Mouse (Mus musculus) v-Abl transformed pro-B cells (cell line): ENCODE measurements at regions not wholly inside any gene's neighbourhood (a gene's known extent, or its start where the extent isn't known, plus 50 kb on each side); places are given as distances from the start of the nearest gene placed in this dataset.
"Not testable (repeated sequence)": the region's sequence is repeated elsewhere in the genome, so short reads cannot be mapped to it uniquely, and the experiment has no call there.

Experiments
- in situ Hi-C, 2 experiments: fragments of 400-800 bp; cut with MboI; formaldehyde crosslinking; loops; one replicate each; pipeline ENCODE4 v1.15.1; 2025; ENCODE audit not compliant: unreplicated experiment in 2 of 2

GRCm38 (mm10) chr7:39716340-39717150 is 199.0 kb downstream of the Zfp619 start:
- in situ Hi-C loops = no loop called here

DNA sequence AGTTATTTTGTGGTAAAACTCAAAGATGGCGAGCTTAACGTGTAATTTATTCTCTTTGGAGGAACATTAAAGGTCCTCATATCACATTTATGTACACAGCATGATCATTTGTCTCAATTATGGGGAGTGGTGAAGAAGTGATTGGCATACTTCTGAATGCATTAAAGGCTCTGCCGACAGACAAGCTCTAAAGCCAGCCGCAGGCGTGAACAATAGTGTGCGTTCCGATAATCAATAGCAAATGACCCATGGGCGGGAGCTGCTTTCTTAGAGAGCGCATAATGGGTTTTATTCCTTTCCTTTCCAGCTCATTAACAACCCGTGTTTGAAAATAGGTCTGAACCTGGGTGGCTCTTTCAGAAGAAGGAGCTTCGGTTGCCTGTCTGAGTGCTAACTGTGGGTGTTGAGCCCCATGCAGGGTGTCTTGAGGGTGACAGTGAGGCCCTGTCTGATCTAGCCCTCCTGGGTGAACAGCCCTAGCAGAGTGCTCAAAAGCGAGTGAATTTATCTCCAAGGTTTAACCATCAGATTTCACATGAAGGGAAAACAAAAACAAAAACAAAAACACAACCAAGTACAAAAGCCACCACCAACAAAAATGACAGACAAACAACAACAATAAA is 210.5 kb downstream of the Zfp619 start:
- in situ Hi-C loops = no loop called here

- in situ Hi-C loops = no loop called here
Measured at GRCm38 (mm10) chr7:39728930-39729329, 211.4 kb downstream of the Zfp619 start.

DNA sequence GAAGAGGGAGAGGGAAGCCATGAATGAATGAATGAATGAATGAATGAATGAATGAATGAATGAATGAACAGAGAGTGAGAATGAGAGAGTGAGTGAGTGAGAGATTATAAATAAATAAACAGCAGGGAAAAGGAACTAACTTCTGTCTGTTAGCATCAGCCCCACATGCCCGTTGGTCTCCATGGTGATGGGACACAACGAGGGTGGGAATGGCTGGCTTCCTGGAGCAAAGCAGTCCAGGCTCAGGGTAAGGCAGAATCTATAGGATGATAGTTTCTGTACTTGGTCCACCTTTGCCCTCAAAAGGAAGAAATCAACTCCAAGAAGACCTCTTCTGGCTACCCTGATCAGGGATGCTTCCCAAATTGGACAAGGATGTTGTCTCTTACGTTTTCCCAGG is 212.2 kb downstream of the Zfp619 start:
- in situ Hi-C loops = no loop called here

- in situ Hi-C loops = no loop called here
Measured at GRCm38 (mm10) chr7:39732790-39733189, 215.2 kb downstream of the Zfp619 start.

- in situ Hi-C loops = not testable (repeated sequence)
Measured at GRCm38 (mm10) chr7:39748395-39748794, 230.8 kb downstream of the Zfp619 start.

GRCm38 (mm10) chr7:39750448-39750847 is 232.9 kb downstream of the Zfp619 start:
- in situ Hi-C loops = no loop called here

- in situ Hi-C loops = no loop called here
Measured at GRCm38 (mm10) chr7:39764366-39764765, 246.8 kb downstream of the Zfp619 start.

DNA sequence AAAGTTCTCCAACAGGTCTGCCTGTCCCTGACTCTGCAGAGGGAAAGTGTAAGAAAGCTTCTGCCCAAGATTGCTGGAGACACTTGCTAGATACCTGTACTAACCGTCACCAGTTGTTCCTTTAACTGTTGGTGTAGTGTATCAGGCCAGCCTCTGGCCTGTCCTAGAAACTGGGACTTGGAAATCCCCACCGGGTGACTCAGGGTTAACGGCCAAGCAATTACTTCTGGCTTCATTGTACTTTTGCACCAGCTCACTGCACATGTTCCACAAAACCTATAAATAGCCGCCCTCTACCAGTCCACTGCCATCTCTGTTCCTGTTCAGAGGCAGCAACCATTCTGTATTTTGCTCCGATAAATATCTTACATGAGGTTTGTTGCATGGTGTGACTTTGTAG is 247.5 kb downstream of the Zfp619 start:
- in situ Hi-C loops = no loop called here

GRCm38 (mm10) chr7:39773291-39773690 is 255.7 kb downstream of the Zfp619 start:
- in situ Hi-C loops = no loop called here

- in situ Hi-C loops = loop anchor here in 1 of 2 experiments (10.0 kb wide), 1 partner anchor 55 kb away; no protein-coding TSS in a partner anchor
Measured at GRCm38 (mm10) chr7:39789321-39789720, 271.8 kb downstream of the Zfp619 start.

DNA sequence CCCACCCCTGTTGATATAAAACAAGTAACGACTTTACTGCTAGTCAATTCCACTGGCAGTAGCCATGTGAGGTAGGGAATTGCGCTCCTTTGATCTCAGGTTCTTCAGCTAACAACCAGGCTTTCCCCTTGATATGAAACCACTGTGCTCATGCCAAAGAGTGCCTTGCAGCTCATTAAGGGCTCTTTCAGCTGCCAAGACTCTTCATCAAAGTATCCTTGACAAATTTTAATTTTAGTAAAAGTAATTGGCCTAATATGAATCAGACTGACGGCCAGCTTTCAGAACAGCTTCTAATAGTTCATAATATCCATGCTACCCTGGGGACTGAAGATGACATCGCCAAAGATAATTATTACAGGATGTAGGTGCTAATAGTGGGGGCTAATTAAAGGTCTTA is 272.3 kb downstream of the Zfp619 start:
- in situ Hi-C loops = loop anchor here in 1 of 2 experiments (10.0 kb wide), 1 partner anchor 55 kb away; no protein-coding TSS in a partner anchor

DNA sequence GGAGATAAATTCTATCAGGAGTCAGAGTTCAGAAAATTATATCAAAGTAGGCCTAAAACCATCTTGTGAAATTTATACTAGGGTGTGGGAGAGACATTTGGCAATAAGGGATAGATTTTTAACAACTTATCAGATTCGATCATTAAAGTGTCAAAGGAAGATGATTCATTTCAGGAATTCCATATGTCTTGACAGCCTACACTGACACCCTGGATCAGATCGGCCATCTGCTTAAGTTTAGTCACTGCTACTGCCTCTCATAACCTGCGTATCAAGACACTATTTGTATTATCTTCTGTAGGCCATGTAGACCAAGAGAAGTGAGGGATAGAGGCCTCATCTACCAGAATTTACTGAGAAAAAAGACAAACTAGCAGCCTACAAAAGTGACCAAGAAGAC is 277.2 kb downstream of the Zfp619 start:
- in situ Hi-C loops = no loop called here

DNA sequence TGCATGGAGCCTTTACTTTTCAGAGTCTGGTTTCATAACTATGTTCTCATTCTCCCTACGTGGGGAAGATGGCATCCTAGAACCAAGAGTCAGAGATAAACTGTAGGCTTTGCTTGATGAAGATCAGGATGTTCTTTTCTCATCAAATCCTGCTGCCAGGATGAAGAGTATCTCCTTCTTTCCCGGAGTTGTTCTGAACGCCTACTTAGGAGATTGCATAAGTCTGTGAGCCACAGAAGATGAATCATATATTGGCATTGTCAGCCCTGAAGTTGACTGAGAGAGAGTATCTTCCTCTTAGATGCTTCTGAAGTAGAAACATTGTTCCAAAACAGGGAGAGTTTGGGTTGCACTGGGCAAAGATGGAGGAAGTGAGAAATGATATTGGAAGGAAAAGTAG is 286.7 kb downstream of the Zfp619 start:
- in situ Hi-C loops = no loop called here

- in situ Hi-C loops = no loop called here
Measured at GRCm38 (mm10) chr7:39818036-39818435, 300.5 kb downstream of the Zfp619 start.

DNA sequence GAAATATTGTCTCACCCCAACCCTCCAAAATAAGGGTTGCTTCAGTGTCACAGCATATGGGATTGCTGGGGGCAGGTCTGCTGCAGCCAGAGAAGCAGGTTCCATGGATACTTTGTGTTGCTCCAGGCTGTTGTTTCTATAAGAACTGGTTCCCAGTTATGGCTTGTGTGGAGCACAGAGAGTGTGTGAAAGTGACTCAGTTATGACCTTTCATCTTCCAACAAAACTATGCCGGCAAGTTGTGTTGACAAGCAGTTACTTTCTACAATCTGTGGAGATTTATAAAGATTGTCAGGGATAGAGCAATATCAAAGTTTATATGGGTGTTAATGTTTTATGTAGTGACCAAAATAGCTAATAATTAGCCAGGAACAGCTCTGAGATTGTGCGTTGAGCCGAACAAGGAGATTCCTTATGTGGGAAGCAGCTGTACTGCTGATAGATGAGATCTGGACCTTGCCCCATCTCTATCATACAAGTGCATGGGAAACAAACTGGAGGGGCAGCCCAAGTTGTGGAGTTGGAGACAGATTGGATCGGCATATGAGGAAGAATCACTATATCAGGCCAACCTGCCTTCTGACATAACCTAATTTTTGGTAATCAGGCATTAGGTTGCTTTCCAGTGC is 305.1 kb downstream of the Zfp619 start:
- in situ Hi-C loops = no loop called here

- in situ Hi-C loops = no loop called here
Measured at GRCm38 (mm10) chr7:39828378-39828777, 310.8 kb downstream of the Zfp619 start.

- in situ Hi-C loops = no loop called here
Measured at GRCm38 (mm10) chr7:39830831-39831230, 313.3 kb downstream of the Zfp619 start.

DNA sequence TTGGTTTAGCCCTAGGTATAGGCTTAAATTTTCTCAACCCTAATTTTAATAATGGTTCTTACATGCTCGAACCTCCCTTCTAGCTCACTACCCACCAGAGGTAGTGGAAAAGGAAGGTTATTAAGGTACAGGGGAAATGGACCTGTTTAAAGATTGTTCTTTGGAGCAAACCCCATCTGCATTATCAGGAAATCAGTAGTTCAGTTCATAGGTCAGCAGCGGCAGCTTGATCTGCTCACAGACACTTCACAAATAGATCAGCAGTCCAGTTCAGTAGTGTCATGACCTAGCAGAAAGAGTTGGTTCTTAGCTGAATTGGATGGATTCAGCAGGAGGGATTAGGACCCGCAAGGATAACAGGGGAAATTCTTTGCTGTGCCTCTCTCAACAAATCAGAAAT is 324.4 kb downstream of the Zfp619 start:
- in situ Hi-C loops = loop anchor here in 1 of 2 experiments (10.0 kb wide), 1 partner anchor 57 kb away; no protein-coding TSS in a partner anchor

DNA sequence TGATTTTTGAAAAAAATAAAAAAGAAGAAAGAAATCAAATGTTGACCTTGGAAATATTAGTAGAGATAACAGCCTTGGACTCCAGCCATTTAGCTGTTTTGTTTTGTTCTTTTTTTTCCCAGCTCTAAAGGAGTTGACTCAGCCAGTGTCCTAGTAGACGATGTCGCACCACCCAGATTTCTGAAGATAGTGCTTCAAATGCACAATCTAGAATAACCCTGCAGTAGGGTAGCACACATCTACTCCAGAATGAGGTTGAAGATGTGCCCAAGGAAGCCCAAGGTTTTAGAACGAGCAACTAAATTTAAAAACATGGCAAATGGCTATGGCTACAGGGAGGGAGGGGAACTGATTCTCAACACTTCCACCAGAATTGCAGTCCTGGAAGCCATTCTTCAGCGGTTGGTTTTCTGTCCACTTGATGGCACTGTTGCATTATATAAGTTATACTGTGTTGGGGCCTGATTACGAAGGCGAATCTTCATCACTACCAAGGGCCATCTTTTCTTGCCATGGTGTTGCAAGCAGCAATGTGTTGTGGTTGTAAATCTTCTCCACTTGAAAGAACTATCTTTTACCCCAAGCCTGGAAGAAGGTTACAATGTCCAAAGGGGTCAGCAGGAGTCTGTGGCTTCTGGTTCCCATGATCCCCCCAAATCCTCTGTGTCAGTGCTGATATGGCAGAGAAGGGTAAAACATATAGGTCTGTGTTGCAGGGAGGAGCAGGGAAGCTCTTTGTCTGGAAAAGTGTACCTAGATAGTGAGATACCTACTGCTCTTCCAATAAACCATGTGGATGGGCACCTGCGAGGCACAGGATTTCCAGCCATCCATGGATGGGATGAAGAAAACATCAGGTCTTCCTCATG is 330.6 kb downstream of the Zfp619 start:
- in situ Hi-C loops = loop anchor here in 1 of 2 experiments (10.0 kb wide), 1 partner anchor 63 kb away; no protein-coding TSS in a partner anchor
